Mouse (Mus musculus): ENCODE measurements around the gene Sccpdh. TPM values are rescaled to one million over a fixed set of nuclear protein-coding genes. Genes with fewer than 3 reads are reported as not detected.
A peak's percentile ranks its signal among the peaks of the same experiment; 100 is the strongest.

Gene Sccpdh
- polyA plus RNA-seq, 1 experiment from 2014 or later: 114 TPM

DNA sequence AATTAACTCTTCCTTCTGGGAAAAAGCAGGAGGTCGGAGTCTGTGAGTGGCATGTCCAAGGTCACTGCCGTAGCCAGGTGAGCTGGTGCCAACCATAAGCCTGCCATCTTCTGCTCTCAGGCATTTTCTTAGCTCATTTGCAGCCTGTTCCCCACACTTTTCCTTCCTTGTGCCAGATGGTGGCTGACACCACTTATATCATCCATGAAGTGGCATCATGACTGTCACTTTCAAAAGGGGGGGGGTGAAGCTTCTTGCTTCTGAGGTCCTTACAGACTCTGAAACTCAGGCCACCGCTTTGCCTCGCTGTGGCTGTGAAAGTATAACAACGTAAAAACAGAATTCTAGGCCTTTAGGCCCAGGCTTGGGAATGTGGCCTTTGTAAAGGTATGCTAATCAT, 16.8 kb upstream of the Sccpdh start:
- Histone ChIP-seq H3K36me3 (ENCODE audit: control insufficient read depth, insufficient read depth, low read length) (no peaks in the 10 kb centered on the region), H3K4me1 (ENCODE audit: control insufficient read depth, insufficient read depth, low read length) (no peaks in the 10 kb centered on the region), H3K9ac (ENCODE audit: low read length) (no peak overlapping the region), H3K4me3 (ENCODE audit: low read depth, low read length) (no peak overlapping the region), H3K4me2 (ENCODE audit: low read length) (no peak overlapping the region), H3K27ac (ENCODE audit: low read depth, low read length) (no peak overlapping the region), H3K9me3 (replicated peaks; ENCODE audit: control insufficient read depth, low read length) (no peaks in the 10 kb centered on the region), H3K27me3 (replicated peaks; ENCODE audit: control insufficient read depth, insufficient read depth, low read length) (no peaks in the 10 kb centered on the region)
- ATAC-seq (no peak), DNase-seq (ENCODE audit: low spot score) (no peak)
- WGBS: 76% methylated on average over 5 of the region's 5 CpGs

DNA sequence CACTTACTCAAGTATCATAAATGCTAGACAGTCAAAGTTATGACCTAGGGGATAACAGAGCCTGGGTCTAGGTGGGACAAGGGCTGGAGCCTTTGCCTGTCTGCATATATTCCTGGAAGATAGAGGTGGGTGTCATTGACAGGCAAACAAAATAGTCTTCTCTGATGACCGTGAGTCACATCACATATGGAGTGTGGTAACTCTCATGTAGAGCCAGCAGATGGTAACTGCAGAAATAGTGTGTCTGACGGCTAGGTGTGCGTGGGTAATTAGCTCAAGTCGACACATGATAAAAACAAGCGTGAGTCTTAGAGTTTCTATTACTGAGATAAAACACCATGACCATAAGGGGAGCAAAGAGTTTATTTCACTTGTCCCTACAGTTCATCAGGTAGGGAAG, 4.9 kb upstream of the Sccpdh start:
- H3K27ac ChIP-seq (ENCODE audit: low read depth, low read length): no peak overlapping the region
- no peak overlapping the region for H3K4me3 ChIP-seq (ENCODE audit: low read depth, low read length)
- no peaks in the 10 kb centered on the region for H3K9me3 ChIP-seq (replicated peaks; ENCODE audit: control insufficient read depth, low read length)
- DNase-seq (ENCODE audit: low spot score) (no peak), ATAC-seq (no peak)
- H3K4me2 ChIP-seq (ENCODE audit: low read length): no peak overlapping the region
- H3K4me1 ChIP-seq (ENCODE audit: control insufficient read depth, insufficient read depth, low read length): no peaks in the 10 kb centered on the region
- H3K9ac ChIP-seq (ENCODE audit: low read length): no peak overlapping the region
- H3K27me3 ChIP-seq (replicated peaks; ENCODE audit: control insufficient read depth, insufficient read depth, low read length): no peaks in the 10 kb centered on the region
- H3K36me3 ChIP-seq (ENCODE audit: control insufficient read depth, insufficient read depth, low read length): no peaks in the 10 kb centered on the region
- WGBS: 85% methylated on average over 5 of the region's 5 CpGs

DNA sequence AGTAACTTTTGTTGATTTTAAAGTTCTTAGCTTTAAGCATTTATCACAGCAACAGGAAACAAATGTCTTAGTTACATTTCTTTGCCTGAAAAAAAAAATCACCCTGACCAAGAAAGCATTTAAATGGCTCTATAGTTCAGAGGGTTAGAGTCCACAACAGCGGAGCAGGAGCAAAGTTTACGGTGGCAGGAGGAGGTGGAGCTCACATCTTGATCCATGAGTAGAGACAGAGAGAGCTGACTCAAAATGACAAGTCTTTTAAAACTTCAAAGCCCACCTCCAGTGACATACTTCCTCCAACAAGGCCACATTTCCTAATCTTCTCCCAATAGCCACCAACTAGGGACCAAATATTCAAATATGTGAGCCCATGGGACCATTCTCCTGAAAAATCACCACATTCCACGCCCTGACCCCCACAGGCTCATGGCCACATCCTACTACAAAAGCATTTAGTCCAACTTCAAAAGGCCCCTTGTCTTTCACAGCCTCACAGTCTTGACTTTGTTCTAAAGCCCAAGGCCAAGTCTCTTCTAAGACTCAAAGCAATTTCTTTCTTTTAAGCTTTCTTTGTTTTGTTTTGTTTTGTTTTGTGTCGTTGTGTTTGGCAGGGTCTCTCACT, 3.6 kb upstream of the Sccpdh start:
- Histone ChIP-seq H3K4me1 (ENCODE audit: control insufficient read depth, insufficient read depth, low read length) (peaks cover 5% of the 10 kb centered on the region; the same call in 1 of the 2 replicates), H3K4me2 (ENCODE audit: low read length) (no peak overlapping the region), H3K9ac (ENCODE audit: low read length) (no peak overlapping the region), H3K27ac (ENCODE audit: low read depth, low read length) (no peak overlapping the region), H3K4me3 (ENCODE audit: low read depth, low read length) (no peak overlapping the region), H3K36me3 (ENCODE audit: control insufficient read depth, insufficient read depth, low read length) (no peaks in the 10 kb centered on the region), H3K9me3 (replicated peaks; ENCODE audit: control insufficient read depth, low read length) (no peaks in the 10 kb centered on the region), H3K27me3 (replicated peaks; ENCODE audit: control insufficient read depth, insufficient read depth, low read length) (no peaks in the 10 kb centered on the region)
- ATAC-seq (no peak), DNase-seq (ENCODE audit: low spot score) (no peak)
- 51% methylated on average over 4 of the region's 4 CpGs for WGBS

DNA sequence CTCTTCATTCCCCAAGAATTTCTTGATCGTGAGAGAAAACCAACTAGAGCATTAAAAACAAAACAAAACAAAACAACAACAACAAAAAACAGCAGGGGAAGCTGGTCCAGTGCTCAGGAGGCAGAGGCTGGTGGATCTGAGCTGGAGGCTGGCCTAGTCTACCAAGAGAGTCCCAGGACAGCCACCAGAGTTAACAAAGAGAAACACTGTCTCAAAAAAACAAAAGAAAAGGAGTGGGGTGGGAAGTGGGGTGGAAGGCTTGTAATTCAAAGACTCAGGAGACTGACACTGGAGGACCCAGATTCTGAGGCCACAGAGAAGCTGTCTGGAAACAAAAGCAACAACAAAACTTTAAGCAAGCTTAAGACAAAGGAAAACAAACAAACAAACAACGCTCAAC, 1.0 kb upstream of the Sccpdh start:
- 50% methylated on average over 2 of the region's 2 CpGs for WGBS
- Histone ChIP-seq H3K4me3 (ENCODE audit: low read depth, low read length) (no peak overlapping the region), H3K9ac (ENCODE audit: low read length) (no peak overlapping the region)

DNA sequence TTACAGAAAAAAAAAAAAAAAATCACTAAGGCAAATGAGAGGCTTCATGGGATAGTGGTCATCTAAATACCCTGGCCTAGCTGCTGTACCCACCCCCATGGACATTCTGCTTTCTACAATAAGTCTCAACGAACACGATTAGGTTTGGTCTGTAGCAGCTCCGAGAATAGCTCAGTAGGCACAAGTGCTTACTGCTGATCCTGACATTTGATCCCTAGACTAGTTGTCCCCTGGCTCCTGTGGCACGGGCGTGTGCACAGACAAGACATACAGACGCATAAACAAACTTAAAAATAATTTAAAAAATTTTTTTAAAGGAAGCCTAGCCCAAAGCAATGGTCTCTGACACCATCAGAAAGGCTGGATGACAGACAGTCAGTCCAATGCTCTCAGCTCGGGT, 560 bp upstream of the Sccpdh start:
- 7% methylated on average over 7 of the region's 7 CpGs for WGBS
- ATAC-seq: peak; percentile 5; the same call in 1 of the 2 replicates

More for the DNA sequence above, 1.0 kb upstream of the Sccpdh start:
- Histone ChIP-seq H3K36me3 (ENCODE audit: control insufficient read depth, insufficient read depth, low read length) (peaks cover 1% of the 10 kb centered on the region; the same call in 1 of the 2 replicates), H3K9me3 (replicated peaks; ENCODE audit: control insufficient read depth, low read length) (no peaks in the 10 kb centered on the region), H3K4me1 (ENCODE audit: control insufficient read depth, insufficient read depth, low read length) (peaks cover 5% of the 10 kb centered on the region; the same call in 1 of the 2 replicates), H3K4me2 (ENCODE audit: low read length) (no peak overlapping the region; the same call in 1 of the 2 replicates), H3K27me3 (replicated peaks; ENCODE audit: control insufficient read depth, insufficient read depth, low read length) (no peaks in the 10 kb centered on the region), H3K27ac (ENCODE audit: low read depth, low read length) (no peak overlapping the region)
- no peak for ATAC-seq
- DNase-seq (ENCODE audit: low spot score): no peak

DNA sequence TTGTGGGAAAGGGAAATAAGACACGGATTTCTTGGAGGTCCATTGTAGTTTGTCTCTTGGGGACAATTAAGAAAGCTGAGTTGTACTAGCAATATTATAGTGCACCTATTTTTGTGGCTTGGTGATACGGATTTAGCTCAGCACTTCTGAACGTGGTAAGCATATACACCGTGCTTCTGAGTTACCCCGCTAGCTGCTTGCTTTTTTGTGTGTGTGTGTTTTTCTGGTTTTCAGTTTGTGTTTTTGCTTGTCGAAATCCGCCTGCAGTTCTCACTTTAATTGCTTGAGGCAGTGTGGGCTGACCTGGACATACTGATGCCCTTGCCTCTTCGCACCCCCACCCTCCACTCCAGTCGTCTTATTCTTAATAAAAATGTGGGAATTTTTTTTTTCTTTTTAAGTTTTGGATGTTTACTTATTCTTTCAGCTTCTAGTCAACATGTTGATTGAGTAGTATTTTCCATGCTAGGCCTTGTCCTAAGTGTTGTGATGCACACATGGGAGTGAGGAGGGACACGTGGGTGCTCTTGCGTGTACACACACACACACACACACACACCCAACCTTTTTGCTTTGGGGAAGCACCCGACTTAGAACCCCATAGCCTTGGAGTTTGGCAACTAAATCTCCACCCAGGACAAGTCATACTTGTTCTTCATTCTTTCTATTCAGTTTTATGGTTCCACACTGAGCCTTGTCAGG, 977 bp downstream of the Sccpdh start:
- ATAC-seq: peak; percentile 10; the same call in 1 of the 2 replicates
- WGBS: 18% methylated on average over 12 of the region's 12 CpGs

More for the DNA sequence above, 560 bp upstream of the Sccpdh start:
- peak overlapping the region; percentile 86 for H3K4me3 ChIP-seq (ENCODE audit: low read depth, low read length)
- no peaks in the 10 kb centered on the region for H3K27me3 ChIP-seq (replicated peaks; ENCODE audit: control insufficient read depth, insufficient read depth, low read length)
- no peaks in the 10 kb centered on the region for H3K9me3 ChIP-seq (replicated peaks; ENCODE audit: control insufficient read depth, low read length)
- H3K4me1 ChIP-seq (ENCODE audit: control insufficient read depth, insufficient read depth, low read length): peaks cover 5% of the 10 kb centered on the region; the same call in 1 of the 2 replicates
- peak; percentile 10 for DNase-seq (ENCODE audit: low spot score)
- H3K9ac ChIP-seq (ENCODE audit: low read length): peak overlapping the region; percentile 90
- peak overlapping the region; percentile 69 for H3K4me2 ChIP-seq (ENCODE audit: low read length)
- peaks cover 4% of the 10 kb centered on the region; the same call in 1 of the 2 replicates for H3K36me3 ChIP-seq (ENCODE audit: control insufficient read depth, insufficient read depth, low read length)
- H3K27ac ChIP-seq (ENCODE audit: low read depth, low read length): 0 out of 2 replicates have a peak overlapping the region, but pooled peaks have one; percentile 71

DNA sequence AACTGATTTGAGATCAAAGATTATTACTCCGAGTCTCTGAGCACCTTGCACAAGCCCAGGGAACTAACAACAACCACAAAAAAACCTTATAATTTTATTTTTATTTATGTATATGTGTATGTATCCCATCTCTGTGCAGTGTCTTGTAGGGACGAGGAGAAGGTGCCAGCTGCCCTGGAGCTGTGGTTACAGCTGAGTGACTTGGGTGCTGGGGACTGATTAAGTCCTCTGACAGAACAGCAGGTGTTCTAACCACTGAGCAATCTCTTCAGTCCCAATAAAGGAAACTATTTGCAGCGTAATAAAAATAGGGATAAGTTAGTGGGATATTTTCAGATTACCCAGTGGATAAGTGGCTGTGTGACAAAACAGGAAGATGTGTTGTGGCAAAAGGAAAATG, 6.3 kb downstream of the Sccpdh start:
- Histone ChIP-seq H3K4me3 (ENCODE audit: low read depth, low read length) (no peak overlapping the region), H3K27me3 (replicated peaks; ENCODE audit: control insufficient read depth, insufficient read depth, low read length) (no peaks in the 10 kb centered on the region), H3K36me3 (ENCODE audit: control insufficient read depth, insufficient read depth, low read length) (peaks cover 45% of the 10 kb centered on the region), H3K27ac (ENCODE audit: low read depth, low read length) (no peak overlapping the region), H3K9ac (ENCODE audit: low read length) (no peak overlapping the region), H3K4me1 (ENCODE audit: control insufficient read depth, insufficient read depth, low read length) (0 out of 2 replicates have a peak, but pooled peaks cover under 1% of the 10 kb centered on the region), H3K9me3 (replicated peaks; ENCODE audit: control insufficient read depth, low read length) (no peaks in the 10 kb centered on the region), H3K4me2 (ENCODE audit: low read length) (no peak overlapping the region)
- ATAC-seq: no peak
- DNase-seq (ENCODE audit: low spot score): no peak
- 91% methylated on average over 3 of the region's 3 CpGs for WGBS

More for the DNA sequence above, 977 bp downstream of the Sccpdh start:
- Histone ChIP-seq H3K4me3 (ENCODE audit: low read depth, low read length) (peak overlapping the region; percentile 86), H3K27ac (ENCODE audit: low read depth, low read length) (no peak overlapping the region), H3K4me1 (ENCODE audit: control insufficient read depth, insufficient read depth, low read length) (peaks cover 5% of the 10 kb centered on the region; the same call in 1 of the 2 replicates), H3K36me3 (ENCODE audit: control insufficient read depth, insufficient read depth, low read length) (peaks cover 15% of the 10 kb centered on the region), H3K4me2 (ENCODE audit: low read length) (peak overlapping the region; percentile 69), H3K9ac (ENCODE audit: low read length) (peak overlapping the region; percentile 90), H3K9me3 (replicated peaks; ENCODE audit: control insufficient read depth, low read length) (no peaks in the 10 kb centered on the region), H3K27me3 (replicated peaks; ENCODE audit: control insufficient read depth, insufficient read depth, low read length) (no peaks in the 10 kb centered on the region)
- peak; percentile 35 for DNase-seq (ENCODE audit: low spot score)

DNA sequence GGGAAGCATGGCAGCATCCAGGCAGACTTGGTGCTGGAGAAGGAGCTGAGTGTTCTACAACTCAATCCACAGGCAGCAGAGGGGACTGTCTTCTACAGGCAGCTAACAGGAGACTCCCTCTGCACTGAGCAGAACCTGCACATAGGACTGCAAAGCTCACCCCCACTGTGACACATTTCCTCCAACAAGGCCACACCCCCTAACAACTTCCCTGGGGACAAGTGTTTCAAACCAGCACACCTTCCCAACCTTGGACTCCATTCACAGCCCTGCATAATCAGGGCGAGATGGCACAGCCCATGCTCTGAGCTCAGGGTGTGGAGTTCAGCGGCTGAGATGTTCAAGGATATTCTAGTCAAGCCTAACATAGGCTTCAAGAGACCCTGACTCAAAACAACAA, 9.0 kb downstream of the Sccpdh start:
- ATAC-seq: no peak
- Histone ChIP-seq H3K27ac (ENCODE audit: low read depth, low read length) (no peak overlapping the region), H3K27me3 (replicated peaks; ENCODE audit: control insufficient read depth, insufficient read depth, low read length) (no peaks in the 10 kb centered on the region), H3K9ac (ENCODE audit: low read length) (no peak overlapping the region), H3K36me3 (ENCODE audit: control insufficient read depth, insufficient read depth, low read length) (peaks cover 64% of the 10 kb centered on the region), H3K4me3 (ENCODE audit: low read depth, low read length) (no peak overlapping the region), H3K4me2 (ENCODE audit: low read length) (no peak overlapping the region), H3K9me3 (replicated peaks; ENCODE audit: control insufficient read depth, low read length) (no peaks in the 10 kb centered on the region), H3K4me1 (ENCODE audit: control insufficient read depth, insufficient read depth, low read length) (no peaks in the 10 kb centered on the region)
- DNase-seq (ENCODE audit: low spot score): no peak
- WGBS: 89% methylated on average over 2 of the region's 2 CpGs

DNA sequence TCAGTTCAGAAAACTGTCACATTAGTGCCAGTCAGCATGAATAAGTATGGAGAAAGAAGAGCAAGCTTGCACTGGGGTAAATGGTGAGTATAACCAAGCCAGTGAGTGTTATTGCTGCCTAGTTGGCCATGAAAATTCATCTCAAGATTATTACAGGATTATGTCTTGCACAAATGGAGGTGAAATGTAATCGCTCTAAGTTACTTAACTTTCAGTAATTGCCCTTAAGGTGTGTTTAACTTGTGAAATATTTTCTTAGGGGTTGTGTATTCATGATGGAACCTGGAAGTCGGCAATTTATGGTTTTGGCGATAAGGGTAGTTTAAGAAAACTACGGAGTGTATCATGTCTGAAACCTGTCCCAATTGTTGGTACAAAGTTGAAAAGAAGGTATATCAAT, 11.3 kb downstream of the Sccpdh start:
- H3K4me2 ChIP-seq (ENCODE audit: low read length): no peak overlapping the region
- no peaks in the 10 kb centered on the region for H3K4me1 ChIP-seq (ENCODE audit: control insufficient read depth, insufficient read depth, low read length)
- no peak overlapping the region for H3K9ac ChIP-seq (ENCODE audit: low read length)
- no peaks in the 10 kb centered on the region for H3K9me3 ChIP-seq (replicated peaks; ENCODE audit: control insufficient read depth, low read length)
- 96% methylated on average over 4 of the region's 4 CpGs for WGBS
- ATAC-seq: no peak
- DNase-seq (ENCODE audit: low spot score): no peak
- no peaks in the 10 kb centered on the region for H3K27me3 ChIP-seq (replicated peaks; ENCODE audit: control insufficient read depth, insufficient read depth, low read length)
- H3K36me3 ChIP-seq (ENCODE audit: control insufficient read depth, insufficient read depth, low read length): peaks cover 66% of the 10 kb centered on the region
- H3K4me3 ChIP-seq (ENCODE audit: low read depth, low read length): no peak overlapping the region
- no peak overlapping the region for H3K27ac ChIP-seq (ENCODE audit: low read depth, low read length)

All from forebrain, embryonic 14.5 days (tissue).